Mouse (Mus musculus) gastrocnemius, adult 8-10 months (tissue): Measurements from ENCODE around the gene Rps8. TPM values are rescaled to one million over a fixed set of nuclear protein-coding genes. Genes with fewer than 3 reads are reported as not detected.
A peak's percentile ranks its signal among the peaks of the same experiment; 100 is the strongest.

Experiments used
- DNase-seq, 2 experiments: peaks; one replicate each; pipeline ENCODE4 v3.0.0; 2022; ENCODE audit warnings: low spot score in 2 of 2
- total RNA-seq, 4 experiments: library from RNA; stranded (reverse); gene quantifications; 2 replicates each; pipeline ENCODE4 v1.2.4; 2022

The Rps8 gene
- total RNA-seq, 4 experiments from 2014 or later, result 486 to 610 (median 547) TPM

- DNase-seq, result no peak
These were observed 7.2 kb downstream of the Rps8 start for GRCm38 (mm10) chr4:117148815-117149214.

GRCm38 (mm10) chr4:117148047-117148713 lies 7.9 kb downstream of the Rps8 start:
- no peak for DNase-seq

GRCm38 (mm10) chr4:117146176-117146575 lies 9.9 kb downstream of the Rps8 start:
- peak; percentile 81 for DNase-seq

- DNase-seq, result no peak
These were observed 10.8 kb downstream of the Rps8 start for GRCm38 (mm10) chr4:117145248-117145647.

GRCm38 (mm10) chr4:117143023-117143422 lies 13.0 kb downstream of the Rps8 start:
- DNase-seq, result no peak

- DNase-seq, result no peak
These were observed 15.4 kb downstream of the Rps8 start for GRCm38 (mm10) chr4:117140613-117141012.

- no peak for DNase-seq
These were observed 16.8 kb downstream of the Rps8 start for GRCm38 (mm10) chr4:117139217-117139612.

GRCm38 (mm10) chr4:117138295-117139216 lies 17.5 kb downstream of the Rps8 start:
- DNase-seq, result no peak

GRCm38 (mm10) chr4:117136034-117136433 lies 20.0 kb downstream of the Rps8 start:
- DNase-seq, result no peak

GRCm38 (mm10) chr4:117134601-117134995 lies 21.4 kb downstream of the Rps8 start:
- DNase-seq, result no peak

- DNase-seq, result peak; percentile 94 to 95
These were observed 22.0 kb downstream of the Rps8 start, which contains the start of gene Plk3 for GRCm38 (mm10) chr4:117133817-117134600. TSS of gene Plk3 (minus strand) at chr4:117133963.

- no peak for DNase-seq
These were observed 22.7 kb downstream of the Rps8 start for GRCm38 (mm10) chr4:117133366-117133796.

- no peak for DNase-seq
These were observed 23.3 kb downstream of the Rps8 start for GRCm38 (mm10) chr4:117132794-117133143.

GRCm38 (mm10) chr4:117131890-117132793 lies 23.9 kb downstream of the Rps8 start:
- no peak for DNase-seq

- no peak for DNase-seq
These were observed 24.8 kb downstream of the Rps8 start for GRCm38 (mm10) chr4:117131198-117131597.

- no peak for DNase-seq
These were observed 25.3 kb downstream of the Rps8 start for GRCm38 (mm10) chr4:117130790-117131189.

GRCm38 (mm10) chr4:117127991-117128686 lies 27.9 kb downstream of the Rps8 start:
- no peak for DNase-seq

GRCm38 (mm10) chr4:117126675-117127290 lies 29.3 kb downstream of the Rps8 start, which contains the start of gene Tctex1d4:
TSS of gene Tctex1d4 (plus strand) at chr4:117126794.
- no peak for DNase-seq

GRCm38 (mm10) chr4:117125910-117126674 lies 30.0 kb downstream of the Rps8 start:
- peak; percentile 75 to 79 for DNase-seq
